ENCODE assay signal across 7 mouse cellular contexts in the genomic region with DNA sequence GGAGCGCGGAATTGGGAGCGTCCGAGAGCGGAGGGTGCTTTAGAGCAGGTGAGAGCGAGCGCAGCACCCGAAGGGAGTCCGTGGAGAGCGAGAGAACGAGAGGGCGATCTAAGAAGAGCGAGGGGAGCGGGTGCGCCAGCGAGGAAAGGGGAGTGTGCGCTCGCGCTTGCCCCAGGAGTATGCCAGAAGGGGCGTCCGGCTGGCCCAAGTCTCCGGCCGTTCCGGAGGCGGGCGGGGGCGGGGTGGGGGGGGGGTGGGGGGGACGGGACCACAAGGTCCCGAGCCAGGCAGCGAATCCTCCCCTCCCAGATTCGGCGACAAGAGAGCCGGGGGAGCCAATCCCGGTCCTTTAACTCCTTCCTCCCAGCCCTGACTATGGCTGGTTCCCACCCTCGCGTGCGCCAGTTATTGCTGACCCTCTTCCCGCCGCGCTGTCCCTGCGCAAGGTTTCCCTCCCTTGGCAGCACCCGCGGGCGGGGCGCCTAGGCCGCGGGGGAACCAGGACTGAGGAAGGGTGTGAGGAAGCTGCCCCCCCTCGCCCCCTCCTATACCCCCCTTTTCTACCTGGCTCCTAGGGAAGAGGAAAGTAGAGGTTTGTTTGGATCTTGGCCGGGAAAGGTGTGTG. TPM values are rescaled to one million over a fixed set of nuclear protein-coding genes. Genes with fewer than 3 reads are reported as not detected.
DNase-seq lines count a peak whose midpoint lies in the region; ATAC-seq and TF ChIP-seq lines count a peak whose summit lies in the region.

A gene (minus strand): TSS at position 181 of the 625 bp plus-strand sequence.

- ATAC-seq in hindbrain, embryonic 15.5 days (ENCODE audit: low FRiP score, low read depth): peak; percentile 68
- peak; percentile 53 for ATAC-seq in midbrain, embryonic 15.5 days (replicated peaks)
- ATAC-seq in frontal cortex, adult (ENCODE audit: low TSS enrichment): no peak

- H3K27ac ChIP-seq in bone marrow macrophage, adult 2 months (ENCODE audit: insufficient read depth, low read depth, low read length): no peak within 1 kb of the TSS
- H3K27ac ChIP-seq in hindbrain, embryonic 15.5 days (replicated peaks): no peak within 1 kb of the TSS
- no peak within 1 kb of the TSS for H3K27ac ChIP-seq in midbrain, embryonic 15.5 days

- no peaks in the 10 kb centered on the region for H3K9me3 ChIP-seq in hindbrain, embryonic 15.5 days
- H3K9me3 ChIP-seq in midbrain, embryonic 15.5 days: no peaks in the 10 kb centered on the region

- 0% methylated on average over 45 of the region's 49 CpGs for WGBS in hindbrain, embryonic 15.5 days
- under 1% methylated on average over 44 of the region's 49 CpGs for WGBS in midbrain, embryonic 15.5 days

- peak within 1 kb of the TSS; percentile 57 for H3K4me3 ChIP-seq in bone marrow macrophage, adult 2 months (ENCODE audit: insufficient read depth, low read length)
- H3K4me3 ChIP-seq in hindbrain, embryonic 15.5 days: peak within 1 kb of the TSS; percentile 60
- peak within 1 kb of the TSS; percentile 51 for H3K4me3 ChIP-seq in midbrain, embryonic 15.5 days

- peak; percentile 29 for DNase-seq in Muller cell, postnatal 12 days (ENCODE audit: inconsistent ontology term)
- peak; percentile 71 for DNase-seq in gastrocnemius, postnatal 14 days
- DNase-seq in liver: peak; percentile 34

- TF ChIP-seq CTCF in bone marrow macrophage, adult 2 months (IDR thresholded peaks at IDR 0.05; ENCODE audit: low read depth, low read length): no peak

- peaks cover 40% of the 10 kb centered on the region for H3K27me3 ChIP-seq in hindbrain, embryonic 15.5 days
- H3K27me3 ChIP-seq in midbrain, embryonic 15.5 days (replicated peaks): peaks cover 41% of the 10 kb centered on the region

- peak within 1 kb of the TSS; percentile 97 for H3K4me2 ChIP-seq in hindbrain, embryonic 15.5 days
- peak within 1 kb of the TSS; percentile 96 for H3K4me2 ChIP-seq in midbrain, embryonic 15.5 days

- no peak for TF ChIP-seq POLR2A in bone marrow macrophage, adult 2 months (IDR thresholded peaks at IDR 0.05; ENCODE audit: borderline replicate concordance, low read depth, low read length)

- no peaks in the 10 kb centered on the region for H3K36me3 ChIP-seq in hindbrain, embryonic 15.5 days
- H3K36me3 ChIP-seq in midbrain, embryonic 15.5 days (replicated peaks): no peaks in the 10 kb centered on the region

- intact Hi-C loops in gastrocnemius, postnatal 14 days (cut with DNase I; ENCODE audit: low total_unique reads): loop anchor here (2.0 to 10.0 kb wide), 2 partner anchors 53 to 191 kb away; no protein-coding TSS in a partner anchor

- H3K4me1 ChIP-seq in bone marrow macrophage, adult 2 months (ENCODE audit: control insufficient read depth, insufficient read depth, low read length): no peaks in the 10 kb centered on the region
- H3K4me1 ChIP-seq in hindbrain, embryonic 15.5 days (replicated peaks): peaks cover 17% of the 10 kb centered on the region
- peaks cover 15% of the 10 kb centered on the region for H3K4me1 ChIP-seq in midbrain, embryonic 15.5 days

- H3K9ac ChIP-seq in hindbrain, embryonic 15.5 days: peak within 1 kb of the TSS; percentile 51
- H3K9ac ChIP-seq in midbrain, embryonic 15.5 days: peak within 1 kb of the TSS; percentile 33

RNA-seq across cellular contexts. Expression of the gene that starts here (rescaled TPM):
- polyA plus RNA-seq in bone marrow macrophage, adult 2 months (2012; ENCODE audit: insufficient read depth, insufficient read length, missing spikeins): 0.17 and 0.89 TPM in 2 replicates
- total RNA-seq in gastrocnemius, postnatal 14 days (2021): 10 to 100 TPM; 14.9 to 15.6 TPM
- 2.4 and 2.8 TPM in 2 replicates for polyA plus RNA-seq in hindbrain, embryonic 15.5 days (2015; fragmentation: Nextera tagmentation; extraction: Ambion mirVana)
- polyA plus RNA-seq in midbrain, embryonic 15.5 days (2015; fragmentation: Nextera tagmentation; extraction: Ambion mirVana): 2.7 and 3.0 TPM in 2 replicates
